Mouse (Mus musculus): Measurements from ENCODE around the gene Dlgap1.

- TF ChIP-seq POLR2A (IDR thresholded peaks at IDR 0.05; ENCODE audit: insufficient read depth, low read depth, low read length): no peak
- no peak for TF ChIP-seq CTCF (IDR thresholded peaks at IDR 0.05)
- no peak for TF ChIP-seq EP300 (IDR thresholded peaks at IDR 0.05; ENCODE audit: insufficient read depth, low read depth, low read length)
Measured at GRCm38 (mm10) chr17:70488784-70489265, 520.0 kb downstream of the Dlgap1 start.

Data from heart, adult 2 months (tissue).